Mouse (Mus musculus) myocyte (in vitro differentiated cells): ENCODE data around the gene Gm44596. TPM values are rescaled to one million over a fixed set of nuclear protein-coding genes. Genes with fewer than 3 reads are reported as not detected.

Experiments used
- H3K27me3 ChIP-seq: one replicate; pipeline ENCODE4 v1.6.1; 2011; ENCODE audit not compliant: control insufficient read depth, insufficient read depth, insufficient read length
- H3K36me3 ChIP-seq: one replicate; pipeline ENCODE4 v1.6.1; 2011; ENCODE audit not compliant: control insufficient read depth, insufficient read depth
- H3K4me2 ChIP-seq: one replicate; pipeline ENCODE4 v1.6.1; 2011; ENCODE audit warnings: low read depth, control low read depth
- H3K4me3 ChIP-seq: one replicate; pipeline ENCODE4 v1.5.1; 2011; ENCODE audit warnings: mild to moderate bottlenecking, control low read depth, moderate library complexity
- H3K79me2 ChIP-seq: one replicate; pipeline ENCODE4 v1.6.1; 2011; ENCODE audit not compliant: control insufficient read depth, insufficient read depth
- H3ac ChIP-seq: one replicate; pipeline ENCODE4 v1.6.1; 2011; ENCODE audit not compliant: control insufficient read depth, insufficient read length
- CEBPB ChIP-seq: IDR thresholded peaks from 2 replicates; pipeline ENCODE4 v1.6.1; 2011; ENCODE audit warnings: mild to moderate bottlenecking, moderate library complexity; ENCODE audit not compliant: poor library complexity, insufficient read depth, severe bottlenecking
- E2F4 ChIP-seq: IDR thresholded peaks from one replicate; pipeline ENCODE4 v1.6.1; 2011; ENCODE audit warnings: mild to moderate bottlenecking, control low read depth, moderate library complexity; ENCODE audit not compliant: insufficient read depth
- MAX ChIP-seq: IDR thresholded peaks from one replicate; pipeline ENCODE4 v1.6.1; 2011; ENCODE audit warnings: low read depth, mild to moderate bottlenecking, control low read depth
- MYOD1 ChIP-seq, 3 experiments: IDR thresholded peaks; one replicate each; pipeline ENCODE4 v1.6.1; 2011; ENCODE audit warnings: control low read depth in 2 of 3, low read depth in 2 of 3, mild to moderate bottlenecking in 2 of 3, moderate library complexity in 1 of 3; ENCODE audit not compliant: insufficient read length in 2 of 3, control insufficient read depth in 1 of 3
- MYOG ChIP-seq, 3 experiments: IDR thresholded peaks; one replicate each; pipeline ENCODE4 v1.6.1; 2011; ENCODE audit warnings: control low read depth in 2 of 3, low read depth in 2 of 3, mild to moderate bottlenecking in 2 of 3; ENCODE audit not compliant: insufficient read length in 2 of 3, control insufficient read depth in 1 of 3, insufficient read depth in 1 of 3
- POLR2A ChIP-seq: IDR thresholded peaks from one replicate; pipeline ENCODE4 v1.6.1; 2011; ENCODE audit warnings: low read depth, mild to moderate bottlenecking, control low read depth, moderate library complexity; ENCODE audit not compliant: insufficient read length
- POLR2AphosphoS2 ChIP-seq: IDR thresholded peaks from one replicate; pipeline ENCODE4 v1.6.1; 2011; ENCODE audit warnings: low read depth, control low read depth; ENCODE audit not compliant: insufficient read length
- REST ChIP-seq: IDR thresholded peaks from one replicate; pipeline ENCODE4 v1.6.1; 2011; ENCODE audit warnings: mild to moderate bottlenecking, control low read depth, moderate library complexity; ENCODE audit not compliant: insufficient read depth, insufficient read length
- SRF ChIP-seq: IDR thresholded peaks from one replicate; pipeline ENCODE4 v1.6.1; 2011; ENCODE audit warnings: low read depth; ENCODE audit not compliant: control insufficient read depth, insufficient read length
- TCF12 ChIP-seq: IDR thresholded peaks from one replicate; pipeline ENCODE4 v1.6.1; 2011; ENCODE audit warnings: mild to moderate bottlenecking, control low read depth; ENCODE audit not compliant: poor library complexity, insufficient read depth, severe bottlenecking
- TCF3 ChIP-seq: IDR thresholded peaks from one replicate; pipeline ENCODE4 v1.6.1; 2011; ENCODE audit warnings: low read depth, control low read depth; ENCODE audit not compliant: insufficient read length
- USF1 ChIP-seq: IDR thresholded peaks from one replicate; pipeline ENCODE4 v1.6.1; 2011; ENCODE audit warnings: low read depth, mild to moderate bottlenecking, control low read depth, moderate library complexity
- polyA plus RNA-seq: library from polyadenylated mRNA; unstranded; fragments of >200 nt; fragmentation: generic; extraction: Trizol; gene quantifications from one replicate; pipeline ENCODE4 v1.2.1, GENCODE M21; 2012; ENCODE audit warnings: missing spikeins

Gene Gm44596
- polyA plus RNA-seq, 1 experiment, result not detected

GRCm38 (mm10) chr6:128421480-128421879 is 46.2 kb downstream of the Gm44596 start:
- peak overlapping the region; percentile 73 for H3K4me2 ChIP-seq
- no peak for TF ChIP-seq POLR2AphosphoS2
- no peak for TF ChIP-seq MYOG (IDR thresholded peaks at IDR 0.05; ENCODE audit: control insufficient read depth in 1 of 3, insufficient read depth in 1 of 3, insufficient read length in 2 of 3, low read depth in 2 of 3)
- no peak for TF ChIP-seq TCF12
- TF ChIP-seq SRF, result no peak
- TF ChIP-seq MAX, result no peak
- TF ChIP-seq USF1, result no peak
- TF ChIP-seq CEBPB, result no peak
- no peak for TF ChIP-seq POLR2A
- no peak for TF ChIP-seq E2F4
- no peak for TF ChIP-seq TCF3
- no peak for TF ChIP-seq REST

DNA sequence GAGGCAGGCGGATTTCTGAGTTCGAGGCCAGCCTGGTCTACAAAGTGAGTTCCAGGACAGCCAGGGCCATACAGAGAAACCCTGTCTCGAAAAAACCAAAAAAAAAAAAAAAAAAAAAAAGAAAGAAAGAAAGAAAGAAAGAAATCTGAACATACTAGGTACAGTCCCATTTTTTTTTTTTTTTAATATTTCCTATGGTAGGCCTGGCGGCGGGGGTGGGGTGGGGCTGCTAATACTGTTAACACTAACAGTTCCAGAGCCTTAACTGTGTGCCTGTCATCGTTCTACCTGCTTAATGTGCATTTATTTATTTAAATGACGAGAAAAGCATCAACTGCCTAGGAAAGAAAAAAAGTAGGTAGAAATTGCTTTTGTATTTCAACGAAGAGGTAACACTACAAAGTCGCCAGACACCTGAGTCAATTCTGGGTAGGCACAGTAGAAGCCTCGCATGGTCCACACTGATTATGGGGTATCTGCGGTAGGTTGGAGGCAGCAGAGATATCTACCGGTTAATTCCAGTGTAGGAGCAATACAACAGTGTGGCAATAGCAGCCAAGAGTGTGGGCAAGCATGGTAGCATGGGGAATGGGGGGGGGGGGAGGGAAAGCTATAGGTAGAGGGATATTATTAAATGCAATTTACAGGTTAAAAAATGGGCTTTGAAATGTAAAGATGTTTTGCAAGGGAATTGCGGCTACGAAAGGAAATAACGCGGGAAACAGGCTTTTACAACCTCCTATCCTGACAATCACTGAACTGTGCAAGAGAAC is 48.4 kb downstream of the Gm44596 start:
- TF ChIP-seq MAX, result no peak
- TF ChIP-seq MYOD1 (IDR thresholded peaks at IDR 0.05; ENCODE audit: control insufficient read depth in 1 of 3, insufficient read length in 2 of 3, low read depth in 2 of 3), result no peak
- TF ChIP-seq CEBPB, result no peak
- TF ChIP-seq USF1, result no peak
- TF ChIP-seq TCF12, result no peak
- no peak for TF ChIP-seq MYOG (IDR thresholded peaks at IDR 0.05; ENCODE audit: control insufficient read depth in 1 of 3, insufficient read depth in 1 of 3, insufficient read length in 2 of 3, low read depth in 2 of 3)
- no peak for TF ChIP-seq POLR2AphosphoS2
- TF ChIP-seq REST, result no peak
- TF ChIP-seq E2F4, result no peak
- no peak for TF ChIP-seq TCF3
- TF ChIP-seq POLR2A, result no peak
- TF ChIP-seq SRF, result no peak
- H3K36me3 ChIP-seq, result no peaks in the 10 kb centered on the region
- H3K4me3 ChIP-seq, result peak overlapping the region; percentile 63
- H3K79me2 ChIP-seq, result peaks cover 40% of the 10 kb centered on the region
- H3K4me2 ChIP-seq, result peak overlapping the region; percentile 90
- H3K27me3 ChIP-seq, result no peaks in the 10 kb centered on the region
- peak overlapping the region; percentile 48 for H3ac ChIP-seq

More at GRCm38 (mm10) chr6:128421480-128421879, 46.2 kb downstream of the Gm44596 start:
- Histone ChIP-seq H3K4me3 (no peak overlapping the region), H3ac (no peak overlapping the region), H3K36me3 (no peaks in the 10 kb centered on the region), H3K27me3 (no peaks in the 10 kb centered on the region), H3K79me2 (peaks cover 54% of the 10 kb centered on the region)

DNA sequence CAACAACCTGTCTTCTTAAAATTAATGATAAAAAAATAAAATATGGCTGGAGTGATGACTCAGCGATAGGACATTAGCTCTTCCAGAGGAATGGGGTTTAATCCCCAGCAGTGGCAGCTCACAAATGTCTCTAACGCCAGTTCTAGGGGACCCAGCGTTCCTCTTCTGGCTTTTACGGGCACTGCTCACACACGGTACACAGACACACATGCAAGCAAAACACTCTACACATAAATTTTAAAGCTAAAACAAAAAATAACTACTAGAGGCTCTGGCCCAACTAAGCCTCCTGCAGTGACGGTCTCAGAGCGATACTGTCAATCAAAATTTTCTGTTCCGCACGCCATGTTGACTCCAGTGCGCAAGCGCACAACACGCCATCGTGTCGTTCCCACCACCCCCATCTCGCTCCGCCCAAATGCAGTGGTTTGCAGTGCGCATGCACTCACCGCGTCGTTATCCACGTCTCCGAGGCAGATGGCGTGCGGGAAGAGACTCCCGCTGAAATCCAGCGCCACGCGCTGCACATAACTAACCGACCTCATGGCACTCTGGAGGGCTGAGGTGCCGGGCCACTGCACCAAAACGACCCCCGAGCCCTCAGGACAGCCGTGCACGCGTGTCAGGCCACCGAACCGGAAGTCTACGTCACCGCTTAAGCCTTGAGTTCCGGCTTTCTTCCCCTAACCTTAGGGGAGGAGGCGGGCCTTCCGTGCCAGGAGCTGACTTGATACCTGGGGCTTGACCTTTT is 49.1 kb downstream of the Gm44596 start, which contains the start of gene Itfg2:
Gene Itfg2 (minus strand): TSS at position 663 of the 751 bp plus-strand sequence.
- no peaks in the 10 kb centered on the region for H3K36me3 ChIP-seq
- H3K4me2 ChIP-seq, result peak within 1 kb of the TSS; percentile 90
- peak within 1 kb of the TSS; percentile 48 for H3ac ChIP-seq
- H3K27me3 ChIP-seq, result no peaks in the 10 kb centered on the region
- peak within 1 kb of the TSS; percentile 63 for H3K4me3 ChIP-seq
- peaks cover 37% of the 10 kb centered on the region for H3K79me2 ChIP-seq
- TF ChIP-seq POLR2AphosphoS2, result peak; percentile 95
- TF ChIP-seq E2F4, result no peak
- TF ChIP-seq POLR2A, result peak; percentile 94
- TF ChIP-seq SRF, result no peak
- no peak for TF ChIP-seq TCF3
- TF ChIP-seq REST, result no peak
- no peak for TF ChIP-seq MAX
- no peak for TF ChIP-seq CEBPB
- TF ChIP-seq TCF12, result no peak
- TF ChIP-seq MYOG (IDR thresholded peaks at IDR 0.05; ENCODE audit: control insufficient read depth in 1 of 3, insufficient read depth in 1 of 3, insufficient read length in 2 of 3, low read depth in 2 of 3), result peak in 1 of 3 experiments; percentile 34
- TF ChIP-seq USF1, result no peak
- peak in 1 of 3 experiments; percentile 36 for TF ChIP-seq MYOD1 (IDR thresholded peaks at IDR 0.05; ENCODE audit: control insufficient read depth in 1 of 3, insufficient read length in 2 of 3, low read depth in 2 of 3)

- Histone ChIP-seq H3K27me3 (no peaks in the 10 kb centered on the region), H3K4me2 (peak overlapping the region; percentile 88), H3K79me2 (peaks cover 31% of the 10 kb centered on the region), H3ac (peak overlapping the region; percentile 48), H3K36me3 (peaks cover 2% of the 10 kb centered on the region), H3K4me3 (peak overlapping the region; percentile 63)
- TF ChIP-seq MYOD1 (IDR thresholded peaks at IDR 0.05; ENCODE audit: control insufficient read depth in 1 of 3, insufficient read length in 2 of 3, low read depth in 2 of 3), result no peak
- TF ChIP-seq POLR2A, result no peak
- TF ChIP-seq CEBPB, result no peak
- TF ChIP-seq TCF12, result no peak
- no peak for TF ChIP-seq MYOG (IDR thresholded peaks at IDR 0.05; ENCODE audit: control insufficient read depth in 1 of 3, insufficient read depth in 1 of 3, insufficient read length in 2 of 3, low read depth in 2 of 3)
- no peak for TF ChIP-seq SRF
- no peak for TF ChIP-seq REST
- TF ChIP-seq E2F4, result no peak
- no peak for TF ChIP-seq POLR2AphosphoS2
- no peak for TF ChIP-seq TCF3
- no peak for TF ChIP-seq MAX
- TF ChIP-seq USF1, result no peak
Observed at GRCm38 (mm10) chr6:128425046-128425445, 49.7 kb downstream of the Gm44596 start.
